Mouse (Mus musculus): Measurements from ENCODE around the gene Ccdc151.

Ccdc151 gene

DNA sequence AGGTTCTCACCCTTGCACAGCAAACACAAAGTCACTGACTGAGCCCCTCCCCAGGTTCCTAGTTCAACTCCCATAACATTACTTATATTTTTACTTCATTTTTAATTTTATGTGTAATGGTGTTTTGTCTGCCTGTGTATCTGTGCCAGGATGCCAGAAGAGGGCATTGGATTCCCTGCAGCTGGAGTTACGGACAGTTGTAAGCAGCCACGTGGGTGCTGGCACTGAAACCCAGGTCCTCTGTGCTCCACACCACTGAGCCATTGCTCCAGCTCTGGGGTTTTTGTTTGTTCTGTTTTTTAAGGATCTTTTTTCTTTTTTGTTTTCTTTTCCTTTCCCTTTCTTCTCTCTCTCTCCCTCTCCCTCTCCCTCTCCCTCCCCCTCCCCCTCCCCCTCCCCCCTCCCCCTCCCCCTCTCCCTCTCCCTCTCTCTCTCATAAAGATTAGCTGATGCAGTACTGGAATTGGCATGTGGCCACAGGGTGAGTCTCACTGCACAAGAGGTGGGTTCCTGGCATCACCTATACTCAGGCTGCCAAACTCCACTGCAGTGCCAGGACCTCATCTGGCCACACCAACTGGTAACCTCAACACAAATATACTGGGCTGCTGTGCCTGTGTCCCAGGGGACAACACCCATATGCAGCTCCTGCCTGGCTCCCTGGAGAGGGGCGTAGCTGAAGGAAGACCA lies 6.1 kb downstream of the Ccdc151 start:
- DNase-seq (ENCODE audit: low spot score) = no peak

DNA sequence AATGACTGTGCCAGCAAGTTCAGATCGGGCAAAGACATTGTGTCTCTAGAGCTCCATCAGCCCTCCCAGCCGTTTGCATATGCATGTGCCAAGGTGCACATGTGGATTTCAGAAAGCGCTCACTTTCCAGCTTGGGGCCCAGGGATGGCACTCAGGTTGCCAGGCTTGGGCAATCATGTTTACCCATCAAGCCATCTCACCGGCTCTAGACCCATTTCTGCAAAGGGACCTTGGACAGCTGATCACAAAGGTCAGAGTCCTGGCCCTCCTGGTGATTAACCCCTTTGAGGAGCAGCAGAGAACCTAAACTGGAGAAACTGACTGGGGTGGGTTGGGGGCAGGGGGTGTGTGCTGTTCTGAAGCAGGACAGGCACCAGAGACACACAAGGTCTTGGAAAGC lies 10.2 kb downstream of the Ccdc151 start:
- DNase-seq (ENCODE audit: low spot score) = no peak

DNA sequence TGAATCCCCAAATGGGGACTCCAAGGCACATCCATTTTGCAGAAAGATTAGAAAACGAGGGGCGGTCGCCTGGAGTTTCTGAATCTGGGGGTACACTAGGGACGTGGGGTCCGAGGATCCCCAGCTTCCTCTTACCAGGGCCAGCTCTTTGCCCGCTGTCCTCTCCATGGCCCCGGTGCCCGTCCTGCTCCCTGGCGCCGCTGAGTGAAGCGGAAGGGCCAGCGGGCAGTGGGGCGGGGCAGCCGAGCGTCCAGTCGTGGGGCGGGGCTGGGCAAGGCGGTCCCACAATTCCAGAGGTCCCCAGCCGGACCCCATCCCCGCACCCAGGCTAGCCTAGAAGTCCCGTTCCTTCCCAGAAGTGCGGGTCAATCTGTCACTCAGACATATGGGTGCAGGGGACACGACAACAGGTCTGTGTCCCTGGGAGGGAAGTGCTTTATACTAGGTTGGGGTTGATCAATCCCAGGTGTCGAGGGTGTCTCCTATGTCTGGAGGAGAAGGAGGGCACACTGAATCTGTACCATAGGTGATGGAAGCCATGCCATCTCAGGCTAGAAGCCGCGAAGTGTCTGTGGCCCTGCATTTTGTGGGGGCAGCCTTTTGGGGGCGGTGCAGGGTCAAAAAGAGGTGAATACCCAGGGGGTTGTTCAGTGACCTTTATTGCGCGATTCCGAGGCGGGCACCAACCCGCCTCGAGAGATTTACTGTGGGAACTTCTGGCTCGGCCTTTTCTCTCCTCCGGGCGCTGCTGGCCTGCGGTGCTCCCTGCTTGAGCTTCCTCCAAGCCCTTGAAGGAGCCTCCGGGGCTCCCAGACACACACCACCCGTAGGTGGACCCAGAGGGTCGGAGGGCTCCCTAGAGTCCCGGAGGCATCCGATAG lies 13.0 kb downstream of the Ccdc151 start, which contains the start of gene Rgl3:
Rgl3 (minus strand) TSS at position 217 of the 881 bp plus-strand sequence.
- DNase-seq (ENCODE audit: low spot score) = no peak

DNA sequence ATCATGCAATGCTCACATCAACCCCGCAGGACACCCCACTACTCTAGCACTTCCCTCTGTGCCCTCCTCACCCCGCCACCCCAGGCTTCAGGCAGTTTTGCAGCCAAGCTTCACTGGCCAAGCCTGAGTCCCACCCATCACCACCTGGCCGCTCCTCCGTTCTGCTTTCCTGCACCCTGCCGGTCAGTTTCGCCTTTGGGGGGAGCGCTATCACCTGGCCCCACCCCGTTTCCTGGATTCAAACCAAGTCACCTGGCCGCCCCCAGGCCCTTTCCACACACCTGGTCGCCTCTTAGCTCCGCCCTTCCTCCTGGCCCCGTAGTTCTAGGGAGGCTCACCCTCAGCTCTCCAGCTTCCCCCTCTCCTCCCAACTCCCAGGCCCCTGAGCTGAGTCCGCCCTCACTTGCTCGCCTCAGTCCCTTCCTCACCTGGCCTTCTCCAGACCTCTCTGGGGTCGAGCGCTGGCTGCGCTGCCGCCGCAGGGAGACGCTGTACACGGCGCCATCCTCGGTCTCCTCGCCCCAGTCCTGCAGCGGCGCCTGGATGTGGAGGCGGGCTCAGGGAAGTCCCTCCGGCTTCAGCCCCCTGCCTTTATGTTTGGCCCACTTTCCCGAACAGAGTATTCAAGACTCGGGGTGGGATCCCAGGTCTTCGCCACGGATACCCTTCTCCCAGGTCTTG lies 13.9 kb downstream of the Ccdc151 start:
- no peak for DNase-seq (ENCODE audit: low spot score)

DNA sequence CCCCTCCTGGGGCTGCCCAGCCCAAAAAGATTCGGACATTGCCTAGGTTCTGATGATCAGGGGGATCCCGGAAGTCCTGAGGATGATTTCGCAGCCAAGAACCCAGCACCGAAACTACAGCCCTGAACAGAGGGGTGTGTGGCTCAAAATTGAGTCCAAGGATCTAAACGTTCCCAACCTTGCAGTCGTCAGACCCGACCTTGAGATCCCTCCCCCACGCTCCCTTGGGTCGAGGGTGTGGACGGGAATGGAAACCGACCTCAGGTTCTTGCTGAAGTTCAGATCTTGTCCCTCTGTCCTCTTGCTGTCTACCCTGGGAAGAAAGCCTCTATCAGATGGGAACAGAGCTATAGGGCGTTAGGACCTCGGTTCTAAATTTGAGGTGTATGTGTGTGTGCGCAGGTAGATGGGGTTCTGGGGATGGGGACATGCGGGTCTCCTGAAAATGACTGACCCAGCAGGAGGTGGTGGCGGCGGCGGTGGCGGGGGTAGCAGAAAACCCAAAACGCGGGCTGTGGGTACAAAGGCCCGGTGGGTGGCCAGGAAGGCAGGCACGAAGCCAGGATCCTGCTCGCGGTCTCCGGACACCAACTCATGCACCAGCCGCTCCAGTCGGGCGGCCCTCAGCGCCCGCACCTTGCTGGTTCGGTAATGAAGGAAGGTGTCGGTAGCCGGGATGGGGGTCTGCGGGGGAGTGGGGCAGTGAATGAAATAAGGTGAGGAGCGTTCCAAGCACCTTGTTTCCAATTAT lies 14.7 kb downstream of the Ccdc151 start:
- no peak for DNase-seq (ENCODE audit: low spot score)

DNA sequence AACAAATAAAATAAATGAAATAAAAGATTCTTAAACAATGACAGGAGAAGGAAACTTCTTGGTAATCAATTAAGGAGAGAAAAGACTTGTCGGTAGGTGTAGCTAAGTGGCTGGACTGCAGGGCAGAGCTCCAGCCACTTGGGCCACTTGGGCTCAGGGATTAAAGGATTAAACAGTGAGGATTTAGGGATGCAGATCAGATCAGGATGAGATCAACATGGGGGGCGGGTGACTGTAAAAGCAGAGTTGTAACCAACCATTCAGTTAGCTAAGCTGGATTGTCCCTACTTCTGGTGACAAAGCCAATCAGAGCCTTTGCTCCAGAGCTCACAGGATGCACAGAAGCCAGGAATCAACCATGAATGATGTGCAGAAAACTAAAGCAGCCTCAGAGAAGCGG lies 18.5 kb downstream of the Ccdc151 start:
- DNase-seq (ENCODE audit: low spot score) = no peak

DNA sequence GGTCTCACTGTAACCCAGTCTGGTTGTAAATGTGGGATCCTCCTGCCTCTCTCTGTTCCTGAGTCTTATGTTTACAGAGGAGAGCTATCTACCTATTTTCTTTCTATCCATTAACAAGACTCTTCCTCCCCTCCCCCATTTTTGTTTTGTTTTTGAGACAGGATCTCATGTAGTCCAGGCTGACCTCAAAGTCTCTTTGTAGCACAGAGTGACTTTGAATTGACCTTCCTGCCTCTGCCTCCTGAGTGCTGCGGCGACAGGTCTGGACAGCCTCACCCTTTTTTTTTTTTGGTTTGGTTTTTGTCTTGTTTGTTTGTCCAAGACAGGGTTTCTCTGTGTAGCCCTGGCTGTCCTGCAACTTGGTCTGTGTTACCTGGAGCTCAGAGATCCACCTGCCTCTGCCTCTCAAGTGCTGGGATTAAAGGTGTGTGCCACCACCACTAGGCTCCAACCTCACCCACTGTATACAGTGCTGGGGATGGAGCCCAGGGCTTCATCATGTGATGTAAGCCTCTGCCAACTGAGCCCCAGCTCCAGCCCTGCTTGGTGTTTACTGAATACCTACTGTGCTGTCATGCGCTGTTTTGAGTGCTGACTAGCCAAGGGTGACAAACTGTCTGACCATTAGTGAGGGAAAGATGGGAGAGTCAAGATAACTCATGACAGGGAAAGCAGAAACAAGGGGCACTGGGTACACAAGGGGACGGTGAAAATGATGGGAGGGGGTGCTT lies 23.9 kb downstream of the Ccdc151 start:
- no peak for DNase-seq (ENCODE audit: low spot score)

DNA sequence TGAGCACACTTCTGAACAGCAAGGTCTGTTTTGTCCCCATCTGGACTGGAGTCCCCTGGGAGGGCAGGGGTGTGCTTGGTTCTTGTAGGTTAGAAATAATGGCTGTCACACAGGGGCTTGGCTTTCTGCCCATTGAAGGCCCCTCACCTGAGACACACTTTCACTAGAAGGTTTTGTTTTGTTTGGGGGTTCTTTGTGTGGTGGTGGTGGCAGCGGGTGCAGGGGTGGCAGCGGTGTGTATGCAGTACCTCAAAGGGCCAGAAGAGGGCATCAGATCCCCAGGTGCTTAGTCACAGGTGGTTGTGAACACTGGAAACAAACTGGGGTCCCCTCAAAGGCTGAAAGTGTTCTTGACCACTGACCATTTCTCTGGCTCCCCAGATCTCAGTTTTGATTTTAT lies 24.5 kb downstream of the Ccdc151 start:
- DNase-seq (ENCODE audit: low spot score) = no peak

DNA sequence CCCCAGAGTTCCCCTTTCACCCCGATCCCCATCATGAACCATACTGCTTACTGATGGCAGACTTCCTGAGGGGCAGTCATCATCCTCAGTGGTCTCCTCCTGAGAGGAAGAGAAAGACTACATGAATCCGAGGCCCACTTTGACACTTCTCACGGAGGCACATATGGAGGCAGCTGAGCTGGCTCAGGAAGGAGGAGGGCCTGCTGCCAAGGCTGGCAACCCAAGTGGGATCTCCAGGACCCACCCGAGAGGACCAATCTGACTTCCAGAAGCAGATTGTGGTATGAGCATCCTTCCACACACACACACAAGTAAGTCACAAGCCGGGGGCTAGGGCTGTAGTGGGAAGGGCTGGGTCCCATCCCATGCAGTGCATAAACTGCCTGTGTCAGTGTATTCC lies 25.1 kb downstream of the Ccdc151 start:
- no peak for DNase-seq (ENCODE audit: low spot score)

DNA sequence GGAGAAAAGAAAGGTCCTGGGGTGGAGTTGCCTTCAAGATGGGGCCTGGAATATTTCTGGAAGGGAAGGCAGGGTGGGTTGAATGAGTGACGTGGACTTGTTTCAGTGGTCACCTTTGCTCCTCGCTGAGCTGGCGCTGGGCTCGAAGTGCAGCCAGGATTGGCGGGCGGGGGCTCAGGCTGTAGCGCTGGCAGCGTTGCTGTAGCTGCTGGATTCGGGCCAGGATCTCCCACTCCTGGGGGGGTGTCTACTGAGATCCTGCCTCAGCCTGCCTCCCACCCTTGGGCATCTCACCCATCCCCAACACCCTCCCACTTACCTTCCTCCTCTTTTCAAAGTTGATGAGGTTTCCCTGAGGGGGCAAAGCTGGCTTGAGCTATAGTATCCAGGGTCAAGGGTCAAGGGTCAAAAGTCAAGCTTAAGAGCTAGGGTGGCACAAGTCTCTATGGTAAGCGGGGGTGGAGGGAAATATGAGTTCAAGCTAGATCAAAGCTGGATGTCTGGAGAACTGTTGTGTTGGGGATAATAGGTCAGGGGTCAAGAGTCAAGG lies 25.7 kb downstream of the Ccdc151 start:
- DNase-seq (ENCODE audit: low spot score) = no peak

DNA sequence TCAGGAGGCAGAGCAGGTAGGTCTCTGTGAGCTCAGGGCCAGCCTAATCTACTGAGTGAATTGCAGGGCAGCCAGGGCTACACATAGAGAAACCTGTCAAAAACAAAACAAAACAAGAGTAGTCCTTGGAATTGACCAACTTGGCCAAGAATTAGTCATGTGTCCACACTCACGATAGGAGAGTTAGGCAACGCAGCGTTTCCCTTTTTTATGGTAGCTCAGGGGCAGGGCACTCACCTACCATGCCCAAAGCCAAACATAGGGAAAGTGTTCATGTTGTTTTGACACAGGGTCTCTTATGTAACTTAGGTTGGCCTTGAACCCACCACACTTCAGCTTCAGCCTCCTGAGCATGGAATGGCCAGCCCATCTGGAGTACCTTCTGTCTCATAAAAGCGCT lies 33.1 kb downstream of the Ccdc151 start:
- no peak for DNase-seq (ENCODE audit: low spot score)

DNA sequence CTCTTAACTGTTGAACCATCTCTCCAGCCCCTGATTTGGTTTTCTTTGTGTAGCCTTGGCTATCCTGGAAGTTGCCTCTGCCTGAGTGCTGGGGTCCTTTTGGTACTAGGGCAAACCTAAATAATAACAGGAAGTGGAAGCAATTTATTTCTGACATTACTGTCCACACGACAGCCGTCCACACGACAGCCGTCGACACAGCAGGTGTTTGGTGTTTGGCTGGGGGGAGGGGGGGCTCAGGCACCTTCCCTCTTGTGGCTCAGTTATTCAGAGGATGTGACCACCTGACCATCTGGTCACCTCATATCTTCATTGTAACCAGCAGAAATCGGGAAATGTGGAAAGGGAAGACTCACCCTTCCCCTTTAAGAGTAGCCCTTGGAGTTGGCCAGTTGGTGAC lies 33.6 kb downstream of the Ccdc151 start:
- DNase-seq (ENCODE audit: low spot score) = no peak

DNA sequence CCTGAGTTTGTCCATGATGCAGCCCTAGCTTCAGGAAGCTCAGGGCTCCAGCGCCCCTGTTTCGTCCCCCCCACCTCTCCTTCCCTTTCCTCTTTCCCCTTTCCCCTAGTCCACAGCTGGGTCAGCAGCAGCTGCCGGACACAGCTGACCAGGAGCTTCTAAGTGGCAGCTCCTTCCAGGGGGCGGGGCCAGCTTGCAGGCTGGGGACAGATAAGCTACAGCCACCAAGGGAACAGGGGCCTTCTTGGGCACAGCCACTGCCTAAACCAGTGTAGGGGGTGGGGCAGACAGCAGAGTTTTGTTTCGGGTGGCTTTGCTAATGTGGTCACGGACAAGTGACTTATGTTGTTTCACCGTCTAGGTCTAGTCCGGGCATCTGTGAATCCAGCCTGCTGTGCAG lies 39.0 kb downstream of the Ccdc151 start, which contains the start of gene Epor:
Epor (minus strand) TSS at position 90 of the 400 bp plus-strand sequence.
- no peak for DNase-seq (ENCODE audit: low spot score)

DNA sequence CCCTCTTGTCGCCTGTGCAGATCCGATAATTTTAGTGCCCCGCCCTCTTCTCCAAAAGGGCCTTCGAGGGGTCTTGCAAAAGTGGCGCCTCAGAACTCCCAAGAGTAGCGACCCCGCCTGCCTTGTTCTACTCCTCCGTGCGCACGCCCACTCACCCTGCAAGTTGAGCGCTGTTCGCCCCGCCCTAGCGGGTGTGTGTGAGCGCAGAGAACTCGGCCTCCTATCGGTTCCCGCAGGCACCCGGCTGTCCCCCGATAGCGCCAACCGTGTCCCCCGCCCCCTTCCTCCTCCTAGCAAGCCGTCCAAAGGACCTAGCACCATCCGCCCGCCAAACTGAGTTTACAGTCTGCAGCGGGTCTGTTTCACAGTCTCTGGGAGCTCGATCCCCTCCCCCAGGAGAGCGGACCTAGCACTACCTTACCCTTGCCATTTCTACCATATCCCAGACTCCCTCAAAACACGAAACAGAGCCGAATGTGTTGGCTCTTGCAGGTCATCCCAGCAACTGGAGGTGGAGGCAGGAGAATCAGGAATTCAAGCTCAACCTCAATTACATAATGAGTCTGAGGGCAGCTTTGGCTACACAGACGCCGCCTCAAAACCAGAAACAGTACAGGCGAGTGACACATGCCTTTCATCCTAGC lies 39.9 kb downstream of the Ccdc151 start:
- DNase-seq (ENCODE audit: low spot score) = peak; percentile 73

DNA sequence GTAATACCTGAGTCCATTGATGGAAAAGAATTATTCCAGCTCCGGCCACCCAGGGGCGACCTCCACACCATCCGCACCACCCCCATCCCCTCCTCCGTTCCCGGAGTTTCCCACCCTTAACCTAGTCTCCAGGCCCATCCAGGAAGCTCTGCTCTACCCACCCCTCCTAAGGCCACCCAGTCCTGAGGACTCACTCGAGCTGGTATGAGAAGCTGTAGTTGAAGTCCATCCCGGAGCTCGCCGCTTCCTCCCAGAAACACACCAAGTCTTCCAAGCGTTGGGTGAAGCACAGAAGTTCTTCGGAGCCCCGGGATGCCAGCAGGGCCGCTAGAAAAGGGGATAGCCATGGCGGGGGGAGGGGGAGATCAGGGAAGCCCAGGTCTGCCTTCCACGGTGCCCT lies 40.4 kb downstream of the Ccdc151 start:
- DNase-seq (ENCODE audit: low spot score) = no peak

DNA sequence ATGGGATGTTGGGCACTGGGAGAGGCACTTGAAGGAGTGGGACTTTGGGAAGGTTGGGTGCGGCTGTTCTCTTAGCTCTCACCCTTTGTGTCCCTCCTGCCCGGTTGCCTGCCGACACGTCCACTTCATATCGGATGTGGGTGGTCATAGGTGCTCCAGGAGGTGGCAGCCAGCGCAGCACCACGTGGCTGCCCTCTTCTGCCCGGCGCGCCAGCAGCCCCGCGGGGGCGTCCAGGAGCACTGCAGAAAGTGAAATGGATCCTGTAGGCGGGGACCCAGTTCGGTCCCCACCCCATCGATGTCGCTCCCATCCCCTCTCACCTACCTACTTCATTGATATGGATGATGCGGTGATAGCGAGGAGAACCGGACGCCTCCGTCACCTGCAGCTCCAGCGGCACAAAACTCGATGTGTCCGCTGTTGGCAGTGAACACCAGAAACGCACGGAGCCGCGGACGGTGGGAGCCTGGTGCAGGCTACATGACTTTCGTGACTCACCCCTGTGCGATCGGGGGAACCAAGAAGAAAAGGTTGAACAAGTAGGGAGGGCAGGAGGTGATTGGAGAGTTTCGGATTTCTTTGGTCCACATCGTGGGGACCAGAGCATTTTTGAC lies 41.0 kb downstream of the Ccdc151 start:
- DNase-seq (ENCODE audit: low spot score) = no peak

DNA sequence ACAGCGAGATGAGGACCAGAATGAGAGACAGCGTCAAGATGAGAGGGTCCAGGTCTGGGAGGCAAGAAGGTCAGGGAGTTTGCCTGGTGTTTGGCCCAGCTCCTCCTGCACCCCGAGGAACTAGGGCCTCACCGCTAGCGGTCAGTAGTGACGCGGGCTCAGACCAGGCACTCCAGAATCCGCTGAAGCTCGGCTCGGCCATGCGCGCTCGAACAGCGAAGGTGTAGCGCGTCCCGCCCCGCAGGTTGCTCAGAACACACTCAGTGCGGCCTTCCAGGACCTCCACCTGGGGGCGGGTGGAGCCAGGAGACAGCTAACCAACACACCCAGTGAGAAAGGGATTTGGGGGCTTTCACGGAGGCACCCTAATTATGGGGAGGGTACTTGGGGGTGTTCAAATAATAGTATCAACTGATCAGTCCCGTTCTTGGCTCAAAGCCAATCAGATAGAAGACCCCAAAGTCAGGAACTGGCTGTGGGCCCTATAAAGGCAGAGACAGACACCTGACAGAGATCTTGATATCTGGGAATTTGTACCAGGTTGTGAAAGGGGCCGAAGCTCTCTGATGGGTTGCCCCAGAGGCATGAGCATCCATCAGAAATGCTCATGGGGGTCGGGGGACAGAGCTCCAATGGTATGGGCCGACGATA lies 41.8 kb downstream of the Ccdc151 start:
- no peak for DNase-seq (ENCODE audit: low spot score)

DNA sequence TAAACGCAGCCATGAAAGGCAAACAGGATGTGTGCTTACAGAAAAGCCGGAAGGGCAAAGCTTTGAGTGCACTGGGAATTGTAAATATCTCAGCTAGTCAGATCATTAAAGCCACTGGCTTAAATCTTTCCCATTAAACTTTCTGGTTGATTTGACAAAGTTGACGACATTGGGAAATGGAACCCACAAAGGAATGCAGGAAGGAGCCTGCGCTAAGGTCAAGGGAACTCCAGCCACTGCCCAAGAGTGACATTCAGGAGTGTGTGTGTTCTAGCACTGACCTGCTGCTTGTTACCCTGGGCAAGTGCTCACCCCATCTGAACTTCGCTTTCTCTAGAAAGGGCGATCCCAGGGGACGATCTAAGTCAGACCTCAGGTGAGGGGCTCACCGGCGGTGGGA lies 42.3 kb downstream of the Ccdc151 start:
- DNase-seq (ENCODE audit: low spot score) = no peak

DNA sequence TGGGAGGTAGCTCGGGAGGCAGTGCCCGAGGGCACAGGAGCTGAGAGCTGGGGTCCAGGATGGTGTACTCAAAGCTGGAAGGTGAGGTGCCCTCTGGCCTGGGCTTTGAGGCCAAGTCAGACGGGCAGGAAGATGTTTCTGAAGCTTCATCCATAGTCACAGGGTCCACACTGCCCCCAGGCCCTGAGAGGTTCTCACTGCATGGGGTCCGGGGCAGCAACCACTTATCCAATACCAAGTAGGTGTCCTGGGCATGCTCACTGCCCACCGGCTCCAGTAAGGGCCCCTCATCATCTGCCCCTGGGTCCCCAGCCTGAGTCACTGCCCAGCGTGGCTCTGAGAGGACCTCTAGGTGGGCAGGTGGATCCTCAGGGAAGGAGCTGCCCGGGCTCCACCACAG lies 43.2 kb downstream of the Ccdc151 start:
- no peak for DNase-seq (ENCODE audit: low spot score)

DNA sequence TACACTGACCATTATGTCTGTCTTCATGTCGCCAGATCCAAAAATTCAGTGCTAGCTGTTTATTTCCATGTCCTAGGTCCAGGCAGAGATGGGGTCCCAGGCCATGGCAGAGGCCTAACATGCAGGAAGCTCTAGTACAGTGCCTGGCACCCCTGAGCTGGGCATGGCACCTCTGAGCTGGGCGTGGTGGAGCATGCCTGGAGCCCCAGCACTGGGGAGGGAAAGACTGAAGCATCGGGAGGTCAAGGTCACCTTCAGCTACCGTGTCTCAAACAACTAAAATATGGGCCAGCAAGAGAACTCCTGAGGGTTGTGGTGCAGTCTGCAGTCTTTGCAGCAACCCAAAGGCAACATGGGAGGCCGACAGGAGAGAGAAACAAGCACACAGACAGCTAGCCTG lies 44.1 kb downstream of the Ccdc151 start:
- no peak for DNase-seq (ENCODE audit: low spot score)

All from layer of hippocampus, adult 11-12 months (tissue).